Mouse (Mus musculus): ENCODE results near the gene Nanos2. TPM values are rescaled to one million over a fixed set of nuclear protein-coding genes. Genes with fewer than 3 reads are reported as not detected.

The Nanos2 gene
- polyA plus RNA-seq (2017; shearing (Covaris generic)), result not detected

GRCm38 (mm10) chr7:18987100-18987499 lies at the start of gene Nanos2:
Gene Nanos2 (plus strand): TSS chr7:18987400.

GRCm38 (mm10) chr7:18990601-18991295 lies 3.5 kb downstream of the Nanos2 start, which contains the start of gene Mypop:
Gene Mypop (plus strand): TSS chr7:18991245.

GRCm38 (mm10) chr7:19003902-19004630 lies 16.9 kb downstream of the Nanos2 start, which contains the start of gene Irf2bp1:
Gene Irf2bp1 (plus strand): TSS chr7:19004044.

GRCm38 (mm10) chr7:19023357-19023814 lies 36.2 kb downstream of the Nanos2 start, which contains the start of gene Foxa3:
Gene Foxa3 (minus strand): TSS chr7:19023538.

GRCm38 (mm10) chr7:19024096-19024506 lies 36.9 kb downstream of the Nanos2 start, which contains the start of gene Sympk:
Gene Sympk (plus strand): TSS chr7:19024377.

Other genes with a start within 250 kb of the Nanos2 start
- 0.18 TPM for gene Psg19, start 188.9 kb upstream of the Nanos2 start, polyA plus RNA-seq (2017; shearing (Covaris generic))
- not detected for gene Psg17, start 165.8 kb upstream of the Nanos2 start, polyA plus RNA-seq (2017; shearing (Covaris generic))
- gene Mill2, start 147.4 kb upstream of the Nanos2 start, polyA plus RNA-seq (2017; shearing (Covaris generic)), result 1.1 TPM
- gene Pglyrp1, start 116.1 kb upstream of the Nanos2 start, polyA plus RNA-seq (2017; shearing (Covaris generic)), result 84.2 TPM
- gene Ccdc61, start 77.0 kb upstream of the Nanos2 start, polyA plus RNA-seq (2017; shearing (Covaris generic)), result 23.0 TPM
- not detected for gene Nova2, start 61.5 kb upstream of the Nanos2 start, polyA plus RNA-seq (2017; shearing (Covaris generic))
- gene Mypop, start 3.8 kb downstream of the Nanos2 start, polyA plus RNA-seq (2017; shearing (Covaris generic)), result 5.5 TPM
- 32.3 TPM for gene Irf2bp1, start 16.6 kb downstream of the Nanos2 start, polyA plus RNA-seq (2017; shearing (Covaris generic))
- gene Foxa3, start 36.1 kb downstream of the Nanos2 start, polyA plus RNA-seq (2017; shearing (Covaris generic)), result not detected
- gene Sympk, start 37.0 kb downstream of the Nanos2 start, polyA plus RNA-seq (2017; shearing (Covaris generic)), result 17.2 TPM
- gene Rsph6a, start 67.3 kb downstream of the Nanos2 start, polyA plus RNA-seq (2017; shearing (Covaris generic)), result not detected
- not detected for gene Dmwd, start 88.8 kb downstream of the Nanos2 start, polyA plus RNA-seq (2017; shearing (Covaris generic))
- not detected for gene Dmpk, start 96.4 kb downstream of the Nanos2 start, polyA plus RNA-seq (2017; shearing (Covaris generic))
- gene Six5, start 107.2 kb downstream of the Nanos2 start, polyA plus RNA-seq (2017; shearing (Covaris generic)), result not detected
- gene Gm4969, start 131.0 kb downstream of the Nanos2 start, polyA plus RNA-seq (2017; shearing (Covaris generic)), result not detected
- 10.6 TPM for gene Fbxo46, start 132.5 kb downstream of the Nanos2 start, polyA plus RNA-seq (2017; shearing (Covaris generic))
- gene Qpctl, start 161.9 kb downstream of the Nanos2 start, polyA plus RNA-seq (2017; shearing (Covaris generic)), result 9.3 TPM
- gene Snrpd2, start 162.3 kb downstream of the Nanos2 start, polyA plus RNA-seq (2017; shearing (Covaris generic)), result 34.4 TPM
- gene Gipr, start 178.7 kb downstream of the Nanos2 start, polyA plus RNA-seq (2017; shearing (Covaris generic)), result not detected
- gene Eml2, start 189.0 kb downstream of the Nanos2 start, polyA plus RNA-seq (2017; shearing (Covaris generic)), result 11.0 TPM
- gene Gpr4, start 225.1 kb downstream of the Nanos2 start, polyA plus RNA-seq (2017; shearing (Covaris generic)), result not detected
- gene Opa3, start 240.9 kb downstream of the Nanos2 start, polyA plus RNA-seq (2017; shearing (Covaris generic)), result 66.0 TPM